Mouse (Mus musculus): ENCODE data around the gene Erfe. TPM values are rescaled to one million over a fixed set of nuclear protein-coding genes. Genes with fewer than 3 reads are reported as not detected.

Erfe gene
- total RNA-seq (2021): 10 to 100 TPM in 1 of 2 experiments, 1 to 10 TPM in 1; 3.7 to 16.4 TPM
- 1.5 and 2.4 TPM in 2 replicates for polyA plus RNA-seq (2012; rRNA removed)
- long read RNA-seq, transcript Erfe-201 (8 exons, 2,815 nt): major isoform, 12 of 17 reads
- long read RNA-seq, partial matches to known transcripts: 4 of 17 reads
- long read RNA-seq, other reads (novel, unspliced or antisense): 1 of 17 reads

DNA sequence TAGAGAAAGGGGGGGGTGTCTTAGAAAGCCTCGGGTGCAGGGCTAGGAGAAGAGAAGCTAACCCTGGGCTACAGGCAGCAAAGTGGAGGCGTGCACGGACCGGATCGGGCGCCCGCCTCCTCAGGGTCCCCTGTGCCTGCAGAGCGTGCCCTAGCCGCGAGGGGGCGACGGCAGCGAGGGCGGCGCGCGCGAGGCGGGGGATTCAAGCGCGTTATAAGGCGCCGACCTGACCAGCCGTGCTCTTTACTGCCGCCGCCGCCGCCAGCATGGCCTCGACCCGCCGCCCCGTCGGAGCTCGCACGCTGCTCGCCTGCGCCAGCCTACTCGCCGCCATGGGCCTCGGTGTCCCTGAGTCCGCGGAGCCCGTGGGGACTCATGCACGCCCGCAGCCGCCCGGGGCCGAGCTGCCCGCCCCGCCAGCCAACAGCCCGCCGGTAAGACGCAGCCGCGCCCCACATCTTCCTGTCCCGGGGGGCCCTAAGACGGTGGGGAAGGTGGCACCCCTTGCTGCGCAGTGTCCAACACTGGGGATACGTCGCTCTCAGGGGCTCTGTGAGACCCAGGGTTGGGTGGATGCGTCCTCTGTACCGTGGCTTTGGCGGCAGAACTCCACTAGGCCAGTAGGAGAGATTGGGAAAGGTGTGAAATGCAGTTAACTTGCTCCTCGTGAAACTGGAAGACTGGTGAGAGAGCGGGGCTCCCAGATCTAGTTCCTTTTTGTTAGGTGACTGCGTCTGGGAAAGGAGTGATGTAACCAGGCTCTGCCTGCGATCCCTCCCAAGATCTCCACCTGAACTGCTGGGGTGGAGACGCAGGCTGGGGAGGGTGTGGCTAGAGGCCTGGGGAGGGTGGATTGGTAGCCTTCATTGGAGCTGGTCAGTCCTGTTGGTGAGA, at the start of gene Erfe:
TSS of gene Erfe (plus strand) at position 216 of the 894 bp plus-strand sequence.
- peak; percentile 82 for DNase-seq

DNA sequence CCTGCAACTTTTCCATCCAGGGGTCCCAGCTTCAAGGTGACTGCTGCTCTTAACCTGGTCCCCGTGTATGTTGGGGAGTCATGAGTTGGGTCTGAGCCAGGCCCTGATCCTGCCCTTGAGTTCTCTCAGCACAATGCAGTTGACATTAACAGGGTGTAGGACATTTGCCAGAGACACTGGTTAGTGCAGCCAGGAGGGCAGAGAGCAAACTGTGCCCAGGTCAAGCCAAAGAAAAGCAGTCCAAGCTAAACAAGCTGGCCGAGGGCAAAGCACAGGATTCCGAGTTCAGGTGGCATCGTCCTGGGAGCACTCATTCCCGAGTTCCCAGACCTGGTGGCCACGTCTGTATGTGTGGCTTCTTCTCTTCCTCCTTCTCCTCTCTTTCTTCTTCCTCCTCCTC, 48.6 kb upstream of the Erfe start:
- DNase-seq: no peak

DNA sequence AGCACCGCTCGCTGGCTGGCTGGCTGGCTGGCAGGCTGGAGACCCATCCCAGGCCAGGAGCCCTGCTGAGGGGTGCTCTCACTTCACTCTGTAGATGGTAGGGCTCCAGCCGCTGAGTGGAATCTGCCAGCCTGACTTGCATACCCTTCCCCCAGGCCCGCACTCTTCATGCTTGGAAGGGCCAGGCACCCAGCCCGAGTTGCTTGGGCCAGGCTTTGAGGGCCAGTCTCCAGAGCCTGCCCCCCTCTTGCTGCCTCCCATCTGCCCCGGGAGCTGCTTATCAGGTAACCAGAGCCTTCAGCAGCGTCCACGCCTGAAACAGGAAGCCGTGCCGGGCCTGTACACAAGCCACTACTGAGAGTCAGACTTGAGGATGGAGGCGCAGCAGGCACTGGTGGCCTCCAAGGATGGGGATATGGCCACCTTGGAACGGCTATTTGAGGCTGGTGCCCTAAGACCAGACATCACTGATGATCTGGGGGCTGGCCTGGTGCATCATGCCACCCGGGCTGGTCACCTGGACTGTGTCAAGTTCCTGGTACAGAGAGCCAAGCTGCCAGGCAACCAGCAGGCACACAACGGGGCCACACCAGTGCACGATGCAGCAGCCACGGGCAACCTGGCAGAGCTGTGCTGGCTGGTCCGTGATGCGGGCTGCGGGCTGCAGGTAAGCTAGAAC, 44.3 kb upstream of the Erfe start, which contains the start of gene Espnl:
TSS of gene Espnl (plus strand) at position 316 of the 679 bp plus-strand sequence.
- DNase-seq: no peak

DNA sequence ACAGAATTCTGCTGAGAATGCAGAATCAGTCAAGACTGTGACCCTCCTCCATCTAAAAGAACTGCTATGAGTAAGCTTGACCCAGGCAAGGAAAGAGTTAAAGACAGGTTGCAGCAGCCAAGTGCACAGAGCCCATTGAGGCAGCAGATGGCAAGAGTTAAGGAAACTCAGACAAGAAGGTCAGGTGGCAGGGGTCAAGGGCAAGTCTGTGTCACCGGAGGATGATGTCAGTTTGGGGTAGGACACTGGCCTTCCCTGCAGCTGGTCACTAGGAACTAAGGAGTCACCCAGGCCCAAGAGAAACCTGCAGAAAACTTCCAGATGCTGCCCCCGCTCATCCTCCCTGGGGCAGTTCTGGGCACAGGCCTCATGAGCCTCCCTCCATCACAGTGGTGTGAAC, 41.6 kb upstream of the Erfe start:
- DNase-seq: peak; percentile 58

DNA sequence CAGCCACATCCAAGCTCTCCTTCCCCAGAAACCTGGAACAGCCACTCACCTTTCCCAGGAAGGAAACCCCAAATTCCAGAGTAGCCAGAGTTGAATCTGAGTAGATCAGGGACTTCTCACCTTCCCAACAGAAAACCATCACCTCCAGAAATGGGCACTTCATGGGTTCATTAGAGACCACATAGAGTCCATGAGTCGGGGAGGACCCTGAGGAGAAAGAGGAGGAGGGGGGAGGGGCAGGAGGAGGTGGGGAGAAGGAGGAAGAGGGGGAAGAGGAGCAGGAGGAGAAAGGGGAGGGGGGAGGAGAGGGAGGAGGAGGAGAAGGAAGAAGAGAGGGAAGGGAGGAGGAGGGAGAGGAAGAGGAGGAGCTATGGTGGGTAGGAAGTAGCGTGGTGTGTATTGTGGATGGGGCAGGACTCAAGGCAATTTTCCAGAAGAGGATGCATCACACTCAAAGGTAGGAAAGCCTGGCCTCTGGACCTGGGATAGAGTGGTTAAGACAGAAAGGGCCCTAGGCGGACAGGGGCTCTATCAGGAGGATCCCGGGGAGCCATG, 40.7 kb upstream of the Erfe start:
- no peak for DNase-seq

DNA sequence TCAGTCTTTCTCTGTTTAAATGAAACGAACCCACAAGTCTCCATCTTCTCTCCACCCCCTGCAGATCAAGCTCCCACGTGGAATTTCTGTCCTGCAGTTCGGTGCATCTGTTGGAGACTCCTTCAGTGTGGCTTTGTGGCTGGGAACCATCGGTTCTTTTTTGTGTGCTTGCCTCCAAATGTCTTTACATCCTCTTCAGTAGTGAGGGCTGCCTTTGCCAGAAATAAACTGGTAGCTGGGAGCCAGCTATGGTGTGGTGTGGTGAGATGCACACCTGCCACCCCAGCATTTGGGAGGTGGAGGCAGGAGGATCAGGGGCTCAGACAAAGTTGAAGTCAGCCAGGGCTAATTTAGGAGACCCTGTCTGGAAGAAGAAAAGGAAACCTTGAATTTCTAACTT, 34.1 kb upstream of the Erfe start:
- DNase-seq: no peak

DNA sequence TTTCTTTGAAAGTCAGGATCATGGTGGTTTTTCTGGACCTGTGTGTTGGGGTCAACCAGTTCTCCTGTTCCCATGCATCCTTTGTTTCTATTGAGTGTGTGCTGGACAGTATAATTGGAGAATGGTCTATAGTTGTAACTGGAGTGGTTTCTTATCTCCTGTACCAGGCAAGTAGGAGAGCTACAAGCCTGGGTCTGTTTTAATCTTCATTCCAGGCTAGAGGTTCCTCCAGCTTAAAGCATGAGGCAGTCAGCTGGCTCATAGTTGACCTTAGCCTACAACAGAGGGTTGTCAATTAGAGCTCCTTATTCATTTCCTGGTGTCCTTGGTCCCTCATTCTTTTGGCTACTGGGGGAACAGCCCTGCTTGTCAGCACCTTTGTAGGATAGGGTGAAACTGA, 32.6 kb upstream of the Erfe start:
- DNase-seq: no peak

DNA sequence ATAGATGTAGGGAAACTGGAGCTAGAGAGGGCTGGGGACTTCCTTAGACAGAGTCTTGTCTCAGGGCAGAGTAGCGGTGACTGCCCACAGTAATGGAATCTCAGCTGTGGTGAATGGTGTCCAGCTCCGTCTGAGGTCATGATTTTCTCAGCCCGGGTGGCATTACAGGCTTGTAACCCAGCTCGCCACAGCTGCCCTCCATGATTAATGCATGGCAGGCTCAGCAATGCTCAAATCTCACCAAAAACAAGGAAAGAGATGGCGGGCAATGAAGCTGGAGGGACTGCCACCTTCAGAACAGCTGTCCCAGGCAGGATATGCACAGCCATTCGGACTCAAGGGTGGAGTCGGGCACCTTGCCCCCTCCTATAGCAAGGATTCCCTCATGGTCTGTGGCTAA, 28.9 kb upstream of the Erfe start:
- no peak for DNase-seq

DNA sequence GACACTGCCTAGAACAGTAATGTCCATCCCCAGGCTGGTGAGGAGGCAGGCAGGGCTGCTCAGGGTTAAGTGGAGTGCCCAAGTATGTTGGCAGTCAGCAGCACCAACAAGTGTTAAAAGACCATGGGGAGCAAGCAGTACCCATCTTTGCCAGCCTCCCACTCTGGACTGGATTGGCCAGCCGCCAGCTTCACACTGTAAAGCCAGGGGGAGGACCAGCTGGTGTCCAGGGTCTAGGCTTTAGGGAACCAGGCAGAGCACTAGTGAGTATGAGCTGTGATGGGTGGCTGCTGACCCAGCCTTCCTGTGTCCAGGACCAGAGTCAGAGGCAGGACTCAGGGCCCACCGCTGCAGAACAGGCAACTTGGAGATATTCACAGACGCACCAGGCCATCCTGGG, 22.2 kb upstream of the Erfe start:
- DNase-seq: no peak

DNA sequence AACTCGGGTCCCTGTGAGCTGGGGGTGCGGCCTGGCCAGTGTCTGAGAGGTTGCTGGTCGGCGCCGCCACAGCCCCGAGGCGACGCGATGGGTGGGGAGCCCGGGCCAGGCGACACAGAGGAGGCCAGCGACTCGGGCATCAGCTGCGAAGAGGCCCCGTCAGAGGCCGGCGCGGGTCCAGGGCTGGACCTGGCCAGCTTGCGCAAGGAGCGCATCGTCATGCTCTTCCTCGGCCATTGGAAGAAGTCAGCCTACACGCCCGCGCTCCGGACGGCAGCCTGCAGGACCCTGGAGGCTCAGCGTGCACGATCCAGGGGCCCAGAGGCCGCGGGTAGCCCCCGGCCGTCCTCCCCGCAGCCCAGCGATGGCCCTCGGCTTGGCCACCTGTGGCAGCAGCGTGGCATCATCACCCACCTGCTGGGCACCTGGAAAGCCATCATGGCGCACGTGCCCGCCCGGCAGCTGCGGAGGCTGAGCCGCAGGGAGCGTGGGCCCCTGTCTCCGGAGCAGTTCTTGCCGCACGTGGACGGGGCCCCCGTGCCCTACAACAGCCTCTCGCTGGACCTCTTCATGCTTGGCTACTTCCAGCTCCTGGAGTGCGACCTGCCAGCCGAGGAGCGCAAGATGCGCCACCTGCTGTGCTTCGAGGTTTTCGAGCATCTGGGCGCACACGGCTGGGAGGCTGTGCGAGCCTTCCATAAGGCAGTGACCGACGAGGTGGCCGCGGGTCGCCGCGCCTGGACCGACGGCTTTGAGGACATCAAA, 21.1 kb upstream of the Erfe start:
- DNase-seq: peak; percentile 41

DNA sequence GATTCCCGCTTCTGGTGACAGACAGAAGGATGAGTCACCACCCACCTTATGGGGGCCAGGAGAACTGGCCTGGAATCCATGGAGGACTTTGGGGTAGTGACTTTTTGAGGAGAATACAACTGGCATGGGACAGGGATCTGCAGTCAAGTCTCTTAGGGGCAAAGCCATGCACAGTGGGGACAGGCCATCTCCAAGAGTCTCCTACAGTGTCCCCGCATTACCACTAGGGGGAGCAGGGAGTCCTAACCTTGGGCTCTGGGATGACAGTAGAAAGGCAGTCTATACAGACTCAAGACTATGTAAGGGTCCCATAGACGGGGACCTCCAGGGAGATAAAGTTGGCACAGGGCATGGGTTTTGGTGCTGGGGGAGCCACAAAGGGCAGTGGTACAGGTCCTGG, 19.3 kb upstream of the Erfe start:
- peak; percentile 71 for DNase-seq

DNA sequence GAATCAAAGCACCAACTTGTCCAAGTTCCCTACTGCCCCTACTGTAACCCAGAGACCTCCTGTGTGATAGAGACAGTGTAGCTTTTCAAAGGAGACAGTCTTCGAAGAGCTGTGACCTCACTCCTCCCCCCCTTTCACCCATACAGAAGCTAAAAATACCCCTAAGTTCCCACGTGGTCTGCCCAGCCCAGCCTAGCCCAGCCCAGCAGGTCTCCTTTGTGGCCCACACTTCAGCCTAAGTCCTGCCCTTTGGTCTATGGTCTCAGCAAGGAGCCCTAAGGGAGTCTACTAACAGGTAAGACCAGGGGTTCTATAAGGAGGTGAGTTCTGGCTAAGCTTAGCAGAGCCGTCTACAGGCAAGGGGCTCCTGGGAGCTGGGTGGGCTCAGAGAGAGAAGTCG, 15.4 kb upstream of the Erfe start, which contains the start of gene Klhl30:
TSS of gene Klhl30 (plus strand) at position 176 of the 400 bp plus-strand sequence.
- DNase-seq: no peak

DNA sequence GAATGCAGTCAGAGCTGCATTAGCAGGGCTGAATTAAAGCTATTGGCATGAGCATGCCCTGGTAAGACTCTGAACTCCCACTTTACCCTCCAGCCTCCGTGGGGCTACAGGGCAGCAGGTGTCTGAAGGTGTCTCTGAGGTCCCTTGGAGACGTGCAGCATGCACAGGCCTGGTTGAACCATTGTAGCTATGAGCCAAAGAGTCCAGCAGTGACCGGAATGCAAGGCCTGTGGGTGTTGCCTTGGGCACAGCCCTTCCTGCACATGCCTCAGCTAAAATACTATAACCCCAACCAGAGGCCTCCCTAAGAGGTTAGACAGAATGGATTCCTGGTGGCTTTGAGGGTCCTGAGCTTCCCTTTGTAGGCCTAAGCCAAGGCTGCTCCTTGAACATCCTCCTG, 15.0 kb upstream of the Erfe start:
- DNase-seq: no peak

DNA sequence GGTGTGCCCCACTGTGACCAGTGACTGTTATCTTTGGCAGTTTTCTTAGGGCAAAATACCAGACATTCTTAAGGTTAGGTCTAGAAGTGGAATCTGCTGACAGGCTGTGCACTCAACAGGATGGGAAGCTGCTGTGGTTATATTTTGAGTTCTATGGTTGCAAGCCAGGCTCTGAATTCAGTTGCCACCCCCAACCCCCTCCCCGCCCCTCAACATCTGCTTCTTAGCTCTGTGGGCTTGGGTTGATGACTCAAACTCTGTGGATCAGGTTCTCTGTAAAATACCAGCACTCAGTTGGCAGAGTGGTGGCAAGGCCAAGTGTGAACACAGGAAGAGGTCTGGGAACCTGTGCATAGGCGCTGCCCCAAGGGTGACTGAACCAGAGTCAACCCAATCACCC, 14.0 kb upstream of the Erfe start:
- no peak for DNase-seq

DNA sequence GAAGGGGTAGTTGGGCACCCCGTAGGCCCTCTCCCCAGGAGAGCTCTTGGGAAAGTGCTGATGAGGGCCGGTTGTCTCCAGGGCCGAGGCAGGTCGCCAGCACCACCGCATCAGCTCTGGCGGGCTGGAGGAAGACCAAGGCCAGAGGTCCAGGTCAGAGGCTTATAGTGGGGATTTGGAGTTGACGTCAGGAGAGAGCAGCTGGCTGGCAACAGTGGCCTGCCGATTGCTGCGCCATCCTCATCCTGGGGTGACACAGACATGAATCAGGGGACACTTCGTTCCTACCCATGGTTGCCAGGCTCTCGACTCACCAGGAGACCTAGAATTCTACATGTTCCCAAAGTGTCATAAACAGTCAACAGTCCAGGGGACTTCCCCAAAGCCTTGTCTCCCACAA, 10.1 kb upstream of the Erfe start:
- DNase-seq: peak; percentile 44

DNA sequence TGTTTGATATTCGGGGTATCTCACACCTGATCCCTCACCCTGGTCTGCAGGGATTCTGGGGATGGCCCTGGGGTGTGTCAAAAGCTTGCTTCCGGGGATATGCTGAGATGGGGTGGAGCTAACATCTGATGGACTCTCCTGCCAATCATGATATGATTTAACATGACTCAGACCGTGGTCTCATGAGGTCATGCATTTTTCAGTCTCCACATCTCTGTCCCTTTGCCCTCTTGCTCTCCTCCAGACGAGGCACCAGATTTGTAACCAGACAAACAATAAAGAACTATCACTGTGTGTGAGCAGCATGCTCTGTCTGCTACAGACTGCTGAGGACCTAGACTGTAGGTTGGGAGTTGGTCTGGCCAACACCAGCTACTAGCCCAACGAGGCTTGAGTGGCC, 4.1 kb upstream of the Erfe start:
- no peak for DNase-seq

DNA sequence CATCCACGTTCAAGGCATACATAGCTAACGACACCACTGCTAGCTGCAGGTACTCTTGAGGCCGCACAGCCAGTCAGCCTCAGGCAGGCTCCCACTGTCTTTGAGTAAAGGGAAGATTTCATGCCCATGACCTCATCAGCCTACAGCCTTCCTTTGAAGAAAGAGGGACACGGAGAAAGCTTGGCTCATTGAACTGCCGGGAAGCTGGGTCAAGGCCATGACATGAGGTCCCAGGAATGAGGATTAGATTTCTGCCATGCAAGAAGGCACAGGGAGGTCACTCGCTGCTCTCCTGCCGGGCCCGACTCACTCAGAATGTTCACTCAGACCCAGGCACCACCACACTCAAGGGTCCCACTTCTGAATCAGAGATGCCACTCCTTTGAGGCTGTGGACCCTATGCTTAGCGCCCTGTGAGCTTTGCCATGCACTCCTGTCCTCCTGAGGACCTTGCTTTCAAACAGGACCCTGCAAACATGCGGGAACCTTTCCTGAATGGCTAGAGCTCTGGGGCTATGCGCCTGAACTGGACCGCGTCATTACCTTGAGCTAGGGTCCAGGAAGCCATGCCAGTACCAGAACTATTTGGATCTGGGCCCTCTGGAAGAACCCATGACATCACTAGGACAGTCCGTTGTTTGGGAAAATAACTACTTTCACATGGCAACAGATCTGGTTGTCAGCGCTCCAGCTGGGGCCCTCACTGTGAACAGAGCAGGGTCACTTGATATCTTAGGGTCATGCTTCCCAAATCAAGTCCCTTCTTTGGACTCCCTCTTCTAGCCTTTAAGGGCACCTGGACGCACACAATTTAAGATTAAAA, 1.2 kb upstream of the Erfe start:
- DNase-seq: peak; percentile 51

DNA sequence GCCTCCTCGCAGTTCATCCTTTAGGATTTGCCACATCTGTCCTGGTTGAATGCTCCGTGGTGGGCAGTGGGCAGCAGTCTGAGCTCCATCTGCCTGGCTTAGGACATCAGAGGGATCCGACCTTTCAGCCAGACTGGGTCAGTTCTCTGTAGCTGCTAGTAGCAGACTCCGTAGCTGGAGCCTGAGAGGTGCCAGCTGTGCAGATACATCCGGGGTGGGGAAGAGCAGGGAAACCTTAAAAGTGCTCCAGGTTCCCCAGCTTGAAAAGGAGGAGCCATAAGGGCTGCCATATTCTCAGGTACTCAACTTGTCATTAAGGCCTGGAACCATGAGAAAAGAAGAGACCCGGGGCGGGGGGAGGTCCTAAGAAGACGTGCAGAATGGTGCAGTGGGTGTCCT, 415 bp upstream of the Erfe start:
- no peak for DNase-seq

DNA sequence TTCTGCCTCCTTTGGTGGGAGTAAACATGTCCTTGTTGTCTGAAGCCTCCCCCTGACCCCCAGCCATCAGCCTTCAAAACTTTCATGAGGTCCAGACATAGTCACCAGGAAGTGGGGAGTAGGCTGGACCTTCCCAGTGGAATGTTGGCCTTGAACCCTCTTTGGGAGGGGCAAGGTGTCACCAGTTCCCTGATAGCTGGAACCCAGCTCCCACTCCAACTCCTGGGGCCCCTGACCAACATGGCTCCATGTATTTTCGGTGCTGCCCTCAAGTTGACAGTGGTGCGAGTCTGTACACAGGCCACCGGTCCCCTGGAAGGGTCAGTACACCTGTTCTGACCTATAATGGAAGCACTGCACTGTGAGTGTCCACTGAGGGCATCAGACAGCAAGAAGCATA, 1.1 kb downstream of the Erfe start:
- DNase-seq: no peak

DNA sequence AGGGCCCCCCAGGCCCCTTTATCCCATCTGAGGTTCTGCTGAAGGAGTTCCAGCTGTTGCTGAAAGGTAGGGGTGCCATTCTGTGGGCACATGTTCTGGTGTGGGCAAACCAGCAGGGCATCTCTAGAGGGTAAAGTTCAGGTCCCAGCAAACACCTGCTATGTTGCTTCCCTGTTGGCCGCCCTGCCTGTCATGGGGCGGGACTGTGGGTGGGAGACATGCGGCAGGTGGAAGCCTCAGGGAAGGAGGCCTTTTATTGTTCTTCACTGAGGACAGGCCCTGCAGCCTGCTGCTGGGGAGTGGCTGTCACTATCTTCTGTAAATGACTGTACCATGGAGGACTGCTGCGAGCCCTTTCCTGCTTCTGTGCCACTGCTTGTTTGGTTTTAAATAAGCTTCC, 3.2 kb downstream of the Erfe start:
- DNase-seq: no peak

DNA sequence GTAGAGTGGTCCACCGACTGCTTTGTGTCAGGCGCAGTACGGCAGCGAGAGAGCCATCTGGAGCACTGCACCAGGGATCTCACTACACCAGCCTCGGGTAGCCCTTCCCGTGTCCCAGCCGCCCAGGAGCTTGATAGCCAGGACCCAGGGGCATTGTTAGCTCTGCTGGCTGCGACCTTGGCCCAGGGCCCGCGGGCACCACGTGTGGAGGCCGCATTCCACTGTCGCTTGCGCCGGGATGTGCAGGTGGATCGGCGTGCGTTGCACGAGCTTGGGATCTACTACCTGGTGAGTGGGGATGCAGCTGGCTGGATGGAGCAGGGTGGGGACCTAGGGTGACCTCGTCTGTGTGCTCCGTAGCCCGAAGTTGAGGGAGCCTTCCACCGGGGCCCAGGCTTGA, 3.8 kb downstream of the Erfe start:
- peak; percentile 71 for DNase-seq

Data from adrenal gland, adult 2 months (tissue).